Mouse (Mus musculus): ENCODE results near the gene Ttc8. TPM values are rescaled to one million over a fixed set of nuclear protein-coding genes. Genes with fewer than 3 reads are reported as not detected.
A peak's percentile ranks its signal among the peaks of the same experiment; 100 is the strongest.

Gene Ttc8
- polyA plus RNA-seq, 1 experiment from 2014 or later = 3.3 TPM

GRCm38 (mm10) chr12:98974157-98974804 is 53.9 kb downstream of the Ttc8 start:
- Histone ChIP-seq H3K9me3 (replicated peaks) (no peaks in the 10 kb centered on the region), H3K27ac (no peak overlapping the region), H3K4me2 (no peak overlapping the region), H3K9ac (no peak overlapping the region), H3K4me1 (replicated peaks) (no peaks in the 10 kb centered on the region), H3K36me3 (no peaks in the 10 kb centered on the region), H3K4me3 (replicated peaks) (no peak overlapping the region), H3K27me3 (no peaks in the 10 kb centered on the region)
- whole genome bisulfite sequencing (ENCODE audit: insufficient replicate concordance) = 73% methylated on average over 12 of the region's 12 CpGs
- no peak for DNase-seq
- ATAC-seq (ENCODE audit: low read depth) = no peak

- H3K4me3 ChIP-seq (replicated peaks) = no peak overlapping the region
- no peaks in the 10 kb centered on the region for H3K36me3 ChIP-seq
- H3K27ac ChIP-seq = no peak overlapping the region
- H3K4me1 ChIP-seq (replicated peaks) = no peaks in the 10 kb centered on the region
- no peaks in the 10 kb centered on the region for H3K27me3 ChIP-seq
- DNase-seq (no peak), ATAC-seq (ENCODE audit: low read depth) (no peak)
- 68% methylated on average over 3 of the region's 3 CpGs for WGBS (ENCODE audit: insufficient replicate concordance)
- no peak overlapping the region for H3K4me2 ChIP-seq
- no peaks in the 10 kb centered on the region for H3K9me3 ChIP-seq (replicated peaks)
- no peak overlapping the region for H3K9ac ChIP-seq
These were observed 60.7 kb downstream of the Ttc8 start for GRCm38 (mm10) chr12:98981081-98981480.

GRCm38 (mm10) chr12:98984785-98985184 is 64.4 kb downstream of the Ttc8 start:
- H3K27me3 ChIP-seq = no peaks in the 10 kb centered on the region
- DNase-seq = no peak
- H3K9ac ChIP-seq = no peak overlapping the region
- no peak for ATAC-seq (ENCODE audit: low read depth)
- no peaks in the 10 kb centered on the region for H3K36me3 ChIP-seq
- H3K4me2 ChIP-seq = no peak overlapping the region
- H3K9me3 ChIP-seq (replicated peaks) = no peaks in the 10 kb centered on the region
- H3K27ac ChIP-seq = no peak overlapping the region
- H3K4me1 ChIP-seq (replicated peaks) = no peaks in the 10 kb centered on the region
- WGBS (ENCODE audit: insufficient replicate concordance) = 66% methylated on average over 2 of the region's 2 CpGs
- H3K4me3 ChIP-seq (replicated peaks) = no peak overlapping the region

GRCm38 (mm10) chr12:98991076-98991829 is 70.9 kb downstream of the Ttc8 start:
- ATAC-seq (ENCODE audit: low read depth) (no peak), DNase-seq (no peak)
- no peak overlapping the region for H3K9ac ChIP-seq
- H3K4me2 ChIP-seq = no peak overlapping the region
- no peak overlapping the region for H3K4me3 ChIP-seq (replicated peaks)
- 0 out of 2 replicates have a peak, but pooled peaks cover under 1% of the 10 kb centered on the region for H3K4me1 ChIP-seq (replicated peaks)
- H3K27ac ChIP-seq = no peak overlapping the region
- H3K36me3 ChIP-seq = no peaks in the 10 kb centered on the region
- H3K9me3 ChIP-seq (replicated peaks) = no peaks in the 10 kb centered on the region
- 0 out of 2 replicates have a peak, but pooled peaks cover 2% of the 10 kb centered on the region for H3K27me3 ChIP-seq
- 50% methylated on average over 2 of the region's 2 CpGs for WGBS (ENCODE audit: insufficient replicate concordance)

- Histone ChIP-seq H3K9ac (no peak overlapping the region), H3K36me3 (no peaks in the 10 kb centered on the region), H3K4me1 (replicated peaks) (peaks cover 6% of the 10 kb centered on the region; the same call in 1 of the 2 replicates), H3K9me3 (replicated peaks) (no peaks in the 10 kb centered on the region), H3K27me3 (0 out of 2 replicates have a peak, but pooled peaks cover 2% of the 10 kb centered on the region), H3K4me2 (no peak overlapping the region), H3K27ac (no peak overlapping the region), H3K4me3 (replicated peaks) (no peak overlapping the region)
- no peak for DNase-seq
- 67% methylated on average over 3 of the region's 3 CpGs for WGBS (ENCODE audit: insufficient replicate concordance)
- ATAC-seq (ENCODE audit: low read depth) = no peak
These were observed 71.4 kb downstream of the Ttc8 start for GRCm38 (mm10) chr12:98991830-98992216.

GRCm38 (mm10) chr12:98993736-98994135 is 73.4 kb downstream of the Ttc8 start:
- Histone ChIP-seq H3K9me3 (replicated peaks) (no peaks in the 10 kb centered on the region), H3K4me3 (replicated peaks) (no peak overlapping the region), H3K27ac (no peak overlapping the region), H3K36me3 (no peaks in the 10 kb centered on the region), H3K4me2 (no peak overlapping the region), H3K9ac (no peak overlapping the region), H3K4me1 (replicated peaks) (peaks cover 20% of the 10 kb centered on the region), H3K27me3 (0 out of 2 replicates have a peak, but pooled peaks cover 2% of the 10 kb centered on the region)
- ATAC-seq (ENCODE audit: low read depth) (no peak), DNase-seq (no peak)
- 71% methylated on average over 2 of the region's 2 CpGs for WGBS (ENCODE audit: insufficient replicate concordance)

GRCm38 (mm10) chr12:98994366-98994765 is 74.0 kb downstream of the Ttc8 start:
- H3K9me3 ChIP-seq (replicated peaks) = no peaks in the 10 kb centered on the region
- H3K4me3 ChIP-seq (replicated peaks) = no peak overlapping the region
- 0 out of 2 replicates have a peak, but pooled peaks cover 2% of the 10 kb centered on the region for H3K27me3 ChIP-seq
- no peaks in the 10 kb centered on the region for H3K36me3 ChIP-seq
- H3K4me1 ChIP-seq (replicated peaks) = peaks cover 22% of the 10 kb centered on the region
- no peak overlapping the region for H3K9ac ChIP-seq
- ATAC-seq (ENCODE audit: low read depth) (no peak), DNase-seq (no peak)
- H3K27ac ChIP-seq = no peak overlapping the region
- 76% methylated on average over 3 of the region's 3 CpGs for WGBS (ENCODE audit: insufficient replicate concordance)
- no peak overlapping the region for H3K4me2 ChIP-seq

GRCm38 (mm10) chr12:98995881-98996280 is 75.5 kb downstream of the Ttc8 start:
- Histone ChIP-seq H3K9ac (no peak overlapping the region), H3K9me3 (replicated peaks) (no peaks in the 10 kb centered on the region), H3K4me1 (replicated peaks) (peaks cover 22% of the 10 kb centered on the region), H3K4me3 (replicated peaks) (no peak overlapping the region), H3K27ac (no peak overlapping the region), H3K27me3 (0 out of 2 replicates have a peak, but pooled peaks cover 2% of the 10 kb centered on the region), H3K4me2 (no peak overlapping the region), H3K36me3 (no peaks in the 10 kb centered on the region)
- DNase-seq = no peak
- WGBS (ENCODE audit: insufficient replicate concordance) = 70% methylated on average over 1 of the region's 1 CpGs
- no peak for ATAC-seq (ENCODE audit: low read depth)

- no peaks in the 10 kb centered on the region for H3K36me3 ChIP-seq
- H3K9me3 ChIP-seq (replicated peaks) = no peaks in the 10 kb centered on the region
- H3K4me3 ChIP-seq (replicated peaks) = no peak overlapping the region
- 0 out of 2 replicates have a peak overlapping the region, but pooled peaks have one; percentile 47 for H3K27ac ChIP-seq
- 0 out of 2 replicates have a peak, but pooled peaks cover 2% of the 10 kb centered on the region for H3K27me3 ChIP-seq
- peaks cover 22% of the 10 kb centered on the region for H3K4me1 ChIP-seq (replicated peaks)
- ATAC-seq (ENCODE audit: low read depth) = peak; percentile 17; the same call in 1 of the 2 replicates
- H3K9ac ChIP-seq = no peak overlapping the region
- WGBS (ENCODE audit: insufficient replicate concordance) = 27% methylated on average over 6 of the region's 6 CpGs
- no peak for DNase-seq
- 0 out of 2 replicates have a peak overlapping the region, but pooled peaks have one; percentile 15 for H3K4me2 ChIP-seq
These were observed 76.2 kb downstream of the Ttc8 start for GRCm38 (mm10) chr12:98996581-98996988.

GRCm38 (mm10) chr12:98997046-98997445 is 76.7 kb downstream of the Ttc8 start:
- Histone ChIP-seq H3K4me1 (replicated peaks) (peaks cover 22% of the 10 kb centered on the region), H3K4me3 (replicated peaks) (no peak overlapping the region), H3K9me3 (replicated peaks) (no peaks in the 10 kb centered on the region), H3K36me3 (no peaks in the 10 kb centered on the region), H3K27me3 (0 out of 2 replicates have a peak, but pooled peaks cover 2% of the 10 kb centered on the region), H3K27ac (peak overlapping the region; percentile 47; the same call in 1 of the 2 replicates), H3K9ac (no peak overlapping the region), H3K4me2 (0 out of 2 replicates have a peak overlapping the region, but pooled peaks have one; percentile 15)
- ATAC-seq (ENCODE audit: low read depth) (peak; percentile 78), DNase-seq (no peak)
- 30% methylated on average over 5 of the region's 5 CpGs for WGBS (ENCODE audit: insufficient replicate concordance)

GRCm38 (mm10) chr12:98998662-98999428 is 78.5 kb downstream of the Ttc8 start:
- Histone ChIP-seq H3K4me1 (replicated peaks) (peaks cover 22% of the 10 kb centered on the region), H3K9ac (no peak overlapping the region), H3K4me3 (replicated peaks) (no peak overlapping the region), H3K27me3 (0 out of 2 replicates have a peak, but pooled peaks cover 2% of the 10 kb centered on the region), H3K4me2 (no peak overlapping the region), H3K27ac (no peak overlapping the region), H3K9me3 (replicated peaks) (no peaks in the 10 kb centered on the region), H3K36me3 (no peaks in the 10 kb centered on the region)
- 39% methylated on average over 10 of the region's 10 CpGs for WGBS (ENCODE audit: insufficient replicate concordance)
- no peak for DNase-seq
- no peak for ATAC-seq (ENCODE audit: low read depth)
